Mouse (Mus musculus): ENCODE measurements around the gene Ppargc1a.

- TF ChIP-seq JUND (conservative IDR thresholded peaks at IDR 0.05; ENCODE audit: low read depth, low read length): no peak
- TF ChIP-seq CTCF (conservative IDR thresholded peaks at IDR 0.05 in 1 of 2, IDR thresholded peaks at IDR 0.05 in 1 of 2; ENCODE audit: low read depth in 2 of 2, low read length in 2 of 2): no peak
- no peak for TF ChIP-seq MEF2A (IDR thresholded peaks at IDR 0.05; ENCODE audit: borderline replicate concordance, low read depth, low read length)
- no peak for TF ChIP-seq MAX (IDR thresholded peaks at IDR 0.05; ENCODE audit: low read length)
- TF ChIP-seq MYC (IDR thresholded peaks at IDR 0.05; ENCODE audit: low read depth, low read length): no peak
- no peak for TF ChIP-seq POLR2A (IDR thresholded peaks at IDR 0.05; ENCODE audit: low read depth, low read length)
- TF ChIP-seq BHLHE40 (IDR thresholded peaks at IDR 0.05; ENCODE audit: low read depth, low read length): no peak
- no peak for TF ChIP-seq EP300 (IDR thresholded peaks at IDR 0.05; ENCODE audit: low read length)
Measured at GRCm38 (mm10) chr5:51432031-51432430, 135.5 kb downstream of the Ppargc1a start.

Measured in CH12.LX (cell line).